ENCODE assay signal across 9 mouse cellular contexts in the genomic region with DNA sequence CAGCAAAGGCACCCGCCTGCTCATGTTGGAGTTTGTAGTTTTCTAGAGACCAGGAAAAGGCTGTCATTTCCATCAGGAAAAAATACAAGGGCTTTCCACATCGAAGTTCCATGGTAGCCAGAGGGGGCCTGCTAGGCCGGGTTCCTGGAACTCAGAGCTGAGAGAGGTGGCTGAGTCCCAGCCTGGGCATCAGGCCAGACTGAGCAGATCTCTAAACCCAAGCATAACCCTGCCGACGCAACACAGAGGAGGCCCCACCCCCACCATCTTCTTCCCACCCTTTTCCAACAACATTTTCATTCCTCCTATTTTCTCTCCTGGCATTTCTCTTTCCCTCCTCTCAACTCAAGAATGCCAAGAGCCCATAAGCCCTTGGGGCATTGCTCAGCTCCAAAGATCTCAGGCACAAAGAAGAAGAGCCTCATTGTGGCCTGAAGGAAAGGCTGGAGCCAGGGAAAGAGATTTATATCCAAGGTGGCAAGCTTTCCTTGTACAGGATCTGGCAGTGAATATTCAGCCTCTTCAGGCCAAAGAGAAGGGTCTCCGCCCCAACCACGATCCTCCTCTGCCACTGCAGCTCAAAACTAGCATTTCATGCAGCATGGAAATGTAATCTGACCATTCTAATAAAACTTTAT.
DNase-seq lines count a peak whose midpoint lies in the region; ATAC-seq and TF ChIP-seq lines count a peak whose summit lies in the region.
"Had no signal": no experiment of that assay in that cellular context is flagged by ENCODE, and none has a peak within 500 bp of the region (broad histone marks: within the 10 kb centered on the region; RNA-seq: fewer than 3 reads in every experiment).

No protein-coding gene starts in this region.

- no peaks in the 10 kb centered on the region for H3K9me3 ChIP-seq in midbrain, postnatal 0 days (ENCODE audit: low read length)
- H3K9me3 ChIP-seq in midbrain, embryonic 13.5 days, result no peaks in the 10 kb centered on the region

- H3K4me2 ChIP-seq in midbrain, postnatal 0 days (ENCODE audit: low read depth, low read length, poor library complexity, severe bottlenecking), result no peak overlapping the region
- H3K4me2 ChIP-seq in midbrain, embryonic 13.5 days (replicated peaks), result no peak overlapping the region

- no peak overlapping the region for H3K4me3 ChIP-seq in midbrain, postnatal 0 days (ENCODE audit: low read depth, low read length)
- H3K4me3 ChIP-seq in midbrain, embryonic 13.5 days (replicated peaks), result no peak overlapping the region

- H3K4me1 ChIP-seq in midbrain, postnatal 0 days (ENCODE audit: insufficient read depth, low read length), result no peaks in the 10 kb centered on the region
- H3K4me1 ChIP-seq in midbrain, embryonic 13.5 days (replicated peaks), result no peaks in the 10 kb centered on the region

- DNase-seq in cerebellum, adult 11-12 months, result peak; percentile 8
- DNase-seq in cerebellum, adult 9-11 months, result no peak
- peak; percentile 33 for DNase-seq in midbrain, postnatal 0 days (ENCODE audit: low spot score)
- peak; percentile 74 for DNase-seq in heart, postnatal 4 days
- peak; percentile 12 for DNase-seq in ovary, postnatal 10 days (ENCODE audit: low spot score)
- no peak for DNase-seq in frontal cortex, postnatal 36 days (ENCODE audit: low spot score in 2 of 2)
- DNase-seq in frontal cortex, postnatal 25 days (ENCODE audit: low spot score in 2 of 2), result no peak

- 70% methylated on average over 7 of the region's 7 CpGs for WGBS in midbrain, postnatal 0 days
- 83% methylated on average over 7 of the region's 7 CpGs for WGBS in midbrain, embryonic 13.5 days

- no peak for TF ChIP-seq CTCF in midbrain, postnatal 0 days (IDR thresholded peaks at IDR 0.05)

- H3K9ac ChIP-seq in midbrain, postnatal 0 days (replicated peaks; ENCODE audit: low read length, poor library complexity, severe bottlenecking), result no peak overlapping the region
- H3K9ac ChIP-seq in midbrain, embryonic 13.5 days (replicated peaks), result no peak overlapping the region

- H3K36me3 ChIP-seq in midbrain, postnatal 0 days (ENCODE audit: insufficient read depth, low read length), result no peaks in the 10 kb centered on the region
- no peaks in the 10 kb centered on the region for H3K36me3 ChIP-seq in midbrain, embryonic 13.5 days

- no peak for ATAC-seq in midbrain, postnatal 0 days (ENCODE audit: low FRiP score)
- no peak for ATAC-seq in midbrain, embryonic 13.5 days

- no peak overlapping the region for H3K27ac ChIP-seq in midbrain, postnatal 0 days (ENCODE audit: low read depth, low read length)
- no peak overlapping the region for H3K27ac ChIP-seq in midbrain, embryonic 13.5 days
- H3K27ac ChIP-seq: macrophage had no signal

- no peaks in the 10 kb centered on the region for H3K27me3 ChIP-seq in midbrain, postnatal 0 days (ENCODE audit: insufficient read depth, low read length)
- no peaks in the 10 kb centered on the region for H3K27me3 ChIP-seq in midbrain, embryonic 13.5 days

Comparison
In these comparisons a context has a peak if more than half of its experiments do, and no peak if none do; other contexts are left out.
1. DNase-seq: peak in cerebellum, adult 11-12 months (single experiment), midbrain, postnatal 0 days (single experiment), heart, postnatal 4 days (single experiment) and ovary, postnatal 10 days (single experiment); none in cerebellum, adult 9-11 months (single experiment), frontal cortex, postnatal 36 days (0 of 2) and frontal cortex, postnatal 25 days (0 of 2).